Mouse (Mus musculus): ENCODE measurements around the gene Wrap73. TPM values are rescaled to one million over a fixed set of nuclear protein-coding genes. Genes with fewer than 3 reads are reported as not detected.

Wrap73 gene
- polyA plus RNA-seq, 1 experiment from 2014 or later, result 47.2 TPM

GRCm38 (mm10) chr4:154204532-154204931 lies 62.4 kb downstream of the Wrap73 start:
- Histone ChIP-seq H3K27me3 (ENCODE audit: low read depth, poor library complexity, severe bottlenecking) (no peaks in the 10 kb centered on the region), H3K36me3 (no peaks in the 10 kb centered on the region), H3K27ac (replicated peaks) (peak overlapping the region; percentile 17), H3K4me1 (peaks cover 18% of the 10 kb centered on the region), H3K4me3 (no peak overlapping the region), H3K9me3 (replicated peaks) (no peaks in the 10 kb centered on the region)
- DNase-seq (ENCODE audit: low spot score), result no peak
- 82% methylated on average over 7 of the region's 7 CpGs for WGBS

- Histone ChIP-seq H3K36me3 (no peaks in the 10 kb centered on the region), H3K4me3 (no peak overlapping the region), H3K9me3 (replicated peaks) (no peaks in the 10 kb centered on the region), H3K4me1 (peaks cover 22% of the 10 kb centered on the region), H3K27ac (replicated peaks) (peak overlapping the region; percentile 17; the same call in 1 of the 2 replicates), H3K27me3 (ENCODE audit: low read depth, poor library complexity, severe bottlenecking) (no peaks in the 10 kb centered on the region)
- WGBS, result 83% methylated on average over 5 of the region's 5 CpGs
- DNase-seq (ENCODE audit: low spot score), result no peak
These were observed 63.2 kb downstream of the Wrap73 start for GRCm38 (mm10) chr4:154205392-154205791.

- Histone ChIP-seq H3K36me3 (0 out of 2 replicates have a peak, but pooled peaks cover 5% of the 10 kb centered on the region), H3K4me3 (no peak overlapping the region), H3K9me3 (replicated peaks) (no peaks in the 10 kb centered on the region), H3K27me3 (ENCODE audit: low read depth, poor library complexity, severe bottlenecking) (no peaks in the 10 kb centered on the region), H3K27ac (replicated peaks) (no peak overlapping the region), H3K4me1 (peaks cover 13% of the 10 kb centered on the region)
- WGBS, result 19% methylated on average over 5 of the region's 5 CpGs
- peak; percentile 71 for DNase-seq (ENCODE audit: low spot score)
These were observed 65.1 kb downstream of the Wrap73 start for GRCm38 (mm10) chr4:154207261-154207660.

GRCm38 (mm10) chr4:154209054-154209453 lies 66.9 kb downstream of the Wrap73 start:
- Histone ChIP-seq H3K4me3 (no peak overlapping the region), H3K4me1 (peaks cover 20% of the 10 kb centered on the region), H3K27ac (replicated peaks) (0 out of 2 replicates have a peak overlapping the region, but pooled peaks have one; percentile 18), H3K27me3 (ENCODE audit: low read depth, poor library complexity, severe bottlenecking) (no peaks in the 10 kb centered on the region), H3K9me3 (replicated peaks) (no peaks in the 10 kb centered on the region), H3K36me3 (0 out of 2 replicates have a peak, but pooled peaks cover 5% of the 10 kb centered on the region)
- WGBS, result 72% methylated on average over 6 of the region's 6 CpGs
- DNase-seq (ENCODE audit: low spot score), result no peak

- Histone ChIP-seq H3K27ac (replicated peaks) (0 out of 2 replicates have a peak overlapping the region, but pooled peaks have one; percentile 10), H3K4me3 (no peak overlapping the region), H3K27me3 (ENCODE audit: low read depth, poor library complexity, severe bottlenecking) (no peaks in the 10 kb centered on the region), H3K9me3 (replicated peaks) (no peaks in the 10 kb centered on the region), H3K36me3 (0 out of 2 replicates have a peak, but pooled peaks cover 5% of the 10 kb centered on the region), H3K4me1 (peaks cover 21% of the 10 kb centered on the region)
- DNase-seq (ENCODE audit: low spot score), result no peak
- 19% methylated on average over 3 of the region's 3 CpGs for WGBS
These were observed 67.7 kb downstream of the Wrap73 start for GRCm38 (mm10) chr4:154209825-154210224.

GRCm38 (mm10) chr4:154211459-154211858 lies 69.3 kb downstream of the Wrap73 start:
- no peak overlapping the region for H3K27ac ChIP-seq (replicated peaks)

GRCm38 (mm10) chr4:154213586-154213985 lies 71.4 kb downstream of the Wrap73 start:
- H3K4me3 ChIP-seq, result no peak overlapping the region
- 80% methylated on average over 7 of the region's 7 CpGs for WGBS

More at GRCm38 (mm10) chr4:154211459-154211858, 69.3 kb downstream of the Wrap73 start:
- no peaks in the 10 kb centered on the region for H3K9me3 ChIP-seq (replicated peaks)
- 0 out of 2 replicates have a peak, but pooled peaks cover 5% of the 10 kb centered on the region for H3K36me3 ChIP-seq
- DNase-seq (ENCODE audit: low spot score), result no peak
- H3K27me3 ChIP-seq (ENCODE audit: low read depth, poor library complexity, severe bottlenecking), result no peaks in the 10 kb centered on the region
- 88% methylated on average over 13 of the region's 13 CpGs for WGBS
- H3K4me1 ChIP-seq, result peaks cover 21% of the 10 kb centered on the region
- H3K4me3 ChIP-seq, result no peak overlapping the region

GRCm38 (mm10) chr4:154214075-154214474 lies 71.9 kb downstream of the Wrap73 start:
- H3K4me3 ChIP-seq, result no peak overlapping the region
- no peak for DNase-seq (ENCODE audit: low spot score)
- WGBS, result 34% methylated on average over 5 of the region's 5 CpGs
- no peaks in the 10 kb centered on the region for H3K9me3 ChIP-seq (replicated peaks)
- H3K4me1 ChIP-seq, result peaks cover 21% of the 10 kb centered on the region
- H3K36me3 ChIP-seq, result 0 out of 2 replicates have a peak, but pooled peaks cover 5% of the 10 kb centered on the region
- H3K27me3 ChIP-seq (ENCODE audit: low read depth, poor library complexity, severe bottlenecking), result no peaks in the 10 kb centered on the region
- H3K27ac ChIP-seq (replicated peaks), result no peak overlapping the region

More at GRCm38 (mm10) chr4:154213586-154213985, 71.4 kb downstream of the Wrap73 start:
- Histone ChIP-seq H3K4me1 (peaks cover 21% of the 10 kb centered on the region), H3K27ac (replicated peaks) (0 out of 2 replicates have a peak overlapping the region, but pooled peaks have one; percentile 17), H3K9me3 (replicated peaks) (no peaks in the 10 kb centered on the region), H3K36me3 (0 out of 2 replicates have a peak, but pooled peaks cover 5% of the 10 kb centered on the region), H3K27me3 (ENCODE audit: low read depth, poor library complexity, severe bottlenecking) (no peaks in the 10 kb centered on the region)
- DNase-seq (ENCODE audit: low spot score), result no peak

Other genes with a start within 250 kb of the Wrap73 start
- gene A430005L14Rik, start 185.1 kb upstream of the Wrap73 start, polyA plus RNA-seq (2016; fragmentation: Nextera tagmentation; extraction: Ambion mirVana), result 138 and 162 TPM in 2 replicates
- gene Dffb, start 167.2 kb upstream of the Wrap73 start, polyA plus RNA-seq (2016; fragmentation: Nextera tagmentation; extraction: Ambion mirVana), result 13.1 and 14.3 TPM in 2 replicates
- gene Cep104, start 167.2 kb upstream of the Wrap73 start, polyA plus RNA-seq (2016; fragmentation: Nextera tagmentation; extraction: Ambion mirVana), result 21.5 and 22.8 TPM in 2 replicates
- gene Lrrc47, start 130.6 kb upstream of the Wrap73 start, polyA plus RNA-seq (2016; fragmentation: Nextera tagmentation; extraction: Ambion mirVana), result 21.3 and 23.0 TPM in 2 replicates
- 18.4 and 21.2 TPM in 2 replicates for gene Smim1, start 116.1 kb upstream of the Wrap73 start, polyA plus RNA-seq (2016; fragmentation: Nextera tagmentation; extraction: Ambion mirVana)
- gene Ccdc27, start 99.7 kb upstream of the Wrap73 start, polyA plus RNA-seq (2016; fragmentation: Nextera tagmentation; extraction: Ambion mirVana), result not detected in 2 replicates
- gene Trp73, start 2.2 kb upstream of the Wrap73 start, polyA plus RNA-seq (2016; fragmentation: Nextera tagmentation; extraction: Ambion mirVana), result 0.30 and 0.36 TPM in 2 replicates
- gene Tprgl, start 18.3 kb downstream of the Wrap73 start, polyA plus RNA-seq (2016; fragmentation: Nextera tagmentation; extraction: Ambion mirVana), result 120 and 129 TPM in 2 replicates
- gene Megf6, start 28.4 kb downstream of the Wrap73 start, polyA plus RNA-seq (2016; fragmentation: Nextera tagmentation; extraction: Ambion mirVana), result 21.6 and 23.4 TPM in 2 replicates
- gene Arhgef16, start 159.3 kb downstream of the Wrap73 start, polyA plus RNA-seq (2016; fragmentation: Nextera tagmentation; extraction: Ambion mirVana), result 1.4 and 1.6 TPM in 2 replicates
- gene B230104I21Rik, start 193.8 kb downstream of the Wrap73 start, polyA plus RNA-seq (2016; fragmentation: Nextera tagmentation; extraction: Ambion mirVana), result 0.16 TPM in 1 of 2 replicates, not detected in the other

Data from midbrain, embryonic 10.5 days (tissue).